Mouse (Mus musculus): ENCODE results near the gene Lyg1.

GRCm38 (mm10) chr1:37899816-37900215, 57.7 kb downstream of the Lyg1 start:
- TF ChIP-seq CTCF (IDR thresholded peaks at IDR 0.05) (no peak), EP300 (IDR thresholded peaks at IDR 0.05) (no peak)
